Mouse (Mus musculus) CH12.LX (cell line): ENCODE data around the gene Elovl7. TPM values are rescaled to one million over a fixed set of nuclear protein-coding genes. Genes with fewer than 3 reads are reported as not detected.

Source experiments
- DNase-seq: peaks from one replicate; pipeline ENCODE4 v3.0.0-alpha.2; 2013; ENCODE audit errors: extremely low read depth
- H3K27ac ChIP-seq: 2 replicates; pipeline ENCODE4 v1.5.1; 2012; ENCODE audit warnings: low read depth, mild to moderate bottlenecking, control low read depth, moderate library complexity; ENCODE audit not compliant: insufficient read depth
- H3K27me3 ChIP-seq: replicated peaks from 2 replicates; pipeline ENCODE3; 2012; ENCODE audit warnings: inconsistent platforms
- H3K36me3 ChIP-seq, 2 experiments: replicated peaks in 1 of 2; 2 replicates each; pipeline versions ENCODE3 to v1.6.1; 2012; ENCODE audit warnings: inconsistent platforms in 1 of 2, low read length in 1 of 2, mild to moderate bottlenecking in 1 of 2, mixed read lengths in 1 of 2, moderate library complexity in 1 of 2; ENCODE audit not compliant: control insufficient read depth in 1 of 2, insufficient read depth in 1 of 2
- H3K4me1 ChIP-seq, 2 experiments: 2 replicates each; pipeline ENCODE4 v1.6.1; 2012; ENCODE audit warnings: inconsistent platforms in 1 of 2, moderate library complexity in 1 of 2; ENCODE audit not compliant: insufficient read depth in 2 of 2, control insufficient read depth in 1 of 2
- H3K4me2 ChIP-seq: 2 replicates; pipeline ENCODE4 v1.6.1; 2012; ENCODE audit warnings: low read depth, mild to moderate bottlenecking, control low read depth; ENCODE audit not compliant: poor library complexity, insufficient read depth, severe bottlenecking
- H3K4me3 ChIP-seq, 3 experiments: fragments of 150-350 bp in 1 of 3; sonication (generic) in 1 of 3; replicated peaks in 1 of 3; 2 replicates each; pipeline versions ENCODE3 to v1.5.1; 2011 to 2012; ENCODE audit warnings: low read depth in 2 of 3, low read length in 2 of 3, mild to moderate bottlenecking in 2 of 3, moderate library complexity in 2 of 3, control low read depth in 1 of 3, improper control_type of control experiment in 1 of 3, inconsistent platforms in 1 of 3, mixed read lengths in 1 of 3; ENCODE audit not compliant: poor library complexity in 1 of 3
- H3K79me2 ChIP-seq: replicated peaks from 2 replicates; pipeline ENCODE4 v1.6.1; 2012; ENCODE audit warnings: mild to moderate bottlenecking, moderate library complexity; ENCODE audit not compliant: control insufficient read depth, poor library complexity, insufficient read depth, severe bottlenecking; ENCODE audit errors: extremely low read depth
- H3K9ac ChIP-seq: 2 replicates; pipeline ENCODE4 v1.6.1; 2012; ENCODE audit warnings: low read depth, mild to moderate bottlenecking, control low read depth, moderate library complexity; ENCODE audit not compliant: insufficient read depth
- H3K9me3 ChIP-seq: replicated peaks from 2 replicates; pipeline ENCODE3; 2012; ENCODE audit warnings: low read length, inconsistent platforms, mixed read lengths
- BHLHE40 ChIP-seq: IDR thresholded peaks from 2 replicates; pipeline ENCODE4 v1.6.1; 2011; ENCODE audit warnings: mild to moderate bottlenecking, low read depth, low read length, improper control_type of control experiment
- CHD2 ChIP-seq: IDR thresholded peaks from 2 replicates; pipeline ENCODE4 v1.6.1; 2011; ENCODE audit warnings: low read length, improper control_type of control experiment
- ELF1 ChIP-seq: IDR thresholded peaks from 2 replicates; pipeline ENCODE4 v1.6.1; 2014; ENCODE audit warnings: low read depth, mild to moderate bottlenecking, inconsistent platforms, low read length, improper control_type of control experiment
- EP300 ChIP-seq: IDR thresholded peaks from 2 replicates; pipeline ENCODE4 v1.6.1; 2011; ENCODE audit warnings: low read length, improper control_type of control experiment
- GABPA ChIP-seq: IDR thresholded peaks from 2 replicates; pipeline ENCODE4 v1.6.1; 2012; ENCODE audit warnings: low read depth, low read length, improper control_type of control experiment, inconsistent platforms; ENCODE audit not compliant: insufficient replicate concordance
- HCFC1 ChIP-seq: IDR thresholded peaks from 2 replicates; pipeline ENCODE4 v1.6.1; 2012; ENCODE audit warnings: low read depth, mild to moderate bottlenecking, inconsistent platforms, low read length, improper control_type of control experiment
- IRF4 ChIP-seq: IDR thresholded peaks from 2 replicates; pipeline ENCODE4 v1.6.1; 2014; ENCODE audit warnings: low read depth, mild to moderate bottlenecking, inconsistent platforms, low read length, improper control_type of control experiment
- KAT2A ChIP-seq: IDR thresholded peaks from 2 replicates; pipeline ENCODE4 v1.6.1; 2012; ENCODE audit warnings: low read length, improper control_type of control experiment, inconsistent platforms; ENCODE audit not compliant: insufficient replicate concordance
- MAX ChIP-seq: IDR thresholded peaks from 2 replicates; pipeline ENCODE4 v1.6.1; 2011; ENCODE audit warnings: low read length, improper control_type of control experiment
- MAZ ChIP-seq: IDR thresholded peaks from 2 replicates; pipeline ENCODE4 v1.6.1; 2012; ENCODE audit warnings: low read depth, mild to moderate bottlenecking, inconsistent platforms, low read length, improper control_type of control experiment, moderate library complexity
- MEF2A ChIP-seq: IDR thresholded peaks from 2 replicates; pipeline ENCODE4 v1.6.1; 2014; ENCODE audit warnings: low read depth, mild to moderate bottlenecking, inconsistent platforms, low read length, improper control_type of control experiment, borderline replicate concordance
- MXI1 ChIP-seq: IDR thresholded peaks from 2 replicates; pipeline ENCODE4 v1.6.1; 2011; ENCODE audit warnings: mild to moderate bottlenecking, low read depth, low read length, improper control_type of control experiment
- MYC ChIP-seq: IDR thresholded peaks from 2 replicates; pipeline ENCODE4 v1.6.1; 2011; ENCODE audit warnings: low read depth, mild to moderate bottlenecking, improper control_type of control experiment, low read length
- POLR2A ChIP-seq: IDR thresholded peaks from 2 replicates; pipeline ENCODE4 v1.6.1; 2011; ENCODE audit warnings: low read depth, mild to moderate bottlenecking, improper control_type of control experiment, low read length
- RAD21 ChIP-seq: IDR thresholded peaks from 2 replicates; pipeline ENCODE4 v1.6.1; 2011; ENCODE audit warnings: low read depth, mild to moderate bottlenecking, low read length, improper control_type of control experiment, moderate library complexity
- SIN3A ChIP-seq: IDR thresholded peaks from 2 replicates; pipeline ENCODE4 v1.6.1; 2012; ENCODE audit warnings: low read length, improper control_type of control experiment, inconsistent platforms
- TBP ChIP-seq: conservative IDR thresholded peaks from 2 replicates; pipeline ENCODE4 v1.6.1; 2011; ENCODE audit warnings: low read depth, low read length, improper control_type of control experiment
- TCF12 ChIP-seq: IDR thresholded peaks from 2 replicates; pipeline ENCODE4 v1.6.1; 2014; ENCODE audit warnings: low read depth, mild to moderate bottlenecking, inconsistent platforms, low read length, improper control_type of control experiment
- UBTF ChIP-seq: IDR thresholded peaks from 2 replicates; pipeline ENCODE4 v1.6.1; 2012; ENCODE audit warnings: low read depth, mild to moderate bottlenecking, inconsistent platforms, low read length, improper control_type of control experiment, moderate library complexity
- USF2 ChIP-seq: conservative IDR thresholded peaks from 2 replicates; pipeline ENCODE4 v1.6.1; 2011; ENCODE audit warnings: low read depth, low read length, improper control_type of control experiment
- ZKSCAN1 ChIP-seq: IDR thresholded peaks from 2 replicates; pipeline ENCODE4 v1.6.1; 2012; ENCODE audit warnings: low read depth, inconsistent platforms, low read length, improper control_type of control experiment, borderline replicate concordance
- ZMIZ1 ChIP-seq: IDR thresholded peaks from 2 replicates; pipeline ENCODE4 v1.6.1; 2012; ENCODE audit warnings: low read depth, mild to moderate bottlenecking, inconsistent platforms, low read length, improper control_type of control experiment
- ZNF384 ChIP-seq: IDR thresholded peaks from 2 replicates; pipeline ENCODE4 v1.6.1; 2012; ENCODE audit warnings: low read depth, low read length, improper control_type of control experiment, inconsistent platforms
- dilution Hi-C: fragments of 300-500 bp; cut with MboI; formaldehyde crosslinking; loops from 2 replicates; pipeline ENCODE4 v1.14.3; 2020; ENCODE audit warnings: low sequenced_read_pairs; ENCODE audit not compliant: extremely low pct_unique_long_range_greater_than_20kb, extremely low pct_ligation_motif_present
- in situ Hi-C: fragments of 300-500 bp; cut with MboI; formaldehyde crosslinking; loops from 3 replicates; pipeline ENCODE4 v1.14.3; 2019; ENCODE audit warnings: low sequenced_read_pairs, low pct_ligation_motif_present, low pct_unique_long_range_greater_than_20kb, mixed read lengths
- polyA plus RNA-seq: library from polyadenylated mRNA; unstranded; fragments of >175 nt; gene quantifications from 2 replicates; pipeline ENCODE4 v1.2.1, GENCODE M21; 2012; ENCODE audit warnings: low read depth; ENCODE audit not compliant: insufficient read length
- total RNA-seq, 2 experiments: library from RNA; depleted of rRNA; stranded (reverse); fragments of 300-350 nt in 1 of 2; fragments of >200 nt in 1 of 2; gene quantifications; 2 replicates each; pipeline ENCODE4 v1.2.3; 2012 to 2014

Gene Elovl7
- total and polyA plus RNA-seq, 3 experiments: 5.3 to 11.9 (median 8.3) TPM

- H3K4me1 ChIP-seq: peaks cover 9 to 57% of the 10 kb centered on the region in 2 experiments
- dilution Hi-C loops: no loop called here
- no peaks in the 10 kb centered on the region for H3K79me2 ChIP-seq
- TF ChIP-seq GABPA: no peak
- peak; percentile 92 for TF ChIP-seq ZNF384
- TF ChIP-seq, all 38 proteins: peak for 1
- Histone ChIP-seq H3K4me2 (no peak overlapping the region), H3K27me3 (no peaks in the 10 kb centered on the region), H3K4me3 (no peak overlapping the region), H3K9me3 (no peaks in the 10 kb centered on the region), H3K36me3 (no peaks in the 10 kb centered on the region), H3K27ac (no peak overlapping the region), H3K9ac (0 out of 2 replicates have a peak overlapping the region, but pooled peaks have one; percentile 19)
- in situ Hi-C loops: no loop called here
- no peak for DNase-seq
These were observed 6.1 kb upstream of the Elovl7 start for GRCm38 (mm10) chr13:108208090-108208489.

- Histone ChIP-seq H3K27ac (no peak overlapping the region), H3K4me1 (peaks cover 11 to 50% of the 10 kb centered on the region in 2 experiments), H3K79me2 (peaks cover 5% of the 10 kb centered on the region), H3K4me2 (no peak overlapping the region), H3K4me3 (no peak overlapping the region), H3K27me3 (no peaks in the 10 kb centered on the region), H3K9me3 (no peaks in the 10 kb centered on the region)
- in situ Hi-C loops (loop anchor here (5.0 kb wide), 1 partner anchor 106 kb away; the partner anchor contains the start of gene Depdc1b), dilution Hi-C loops (no loop called here)
- no peak for TF ChIP-seq ZMIZ1
- TF ChIP-seq ELF1: no peak
- TF ChIP-seq UBTF: no peak
- no peak for TF ChIP-seq MAX
- no peak for TF ChIP-seq POLR2A
- no peak for TF ChIP-seq CHD2
- TF ChIP-seq USF2: no peak
- TF ChIP-seq RAD21: no peak
- TF ChIP-seq GABPA: no peak
- no peak for TF ChIP-seq HCFC1
- TF ChIP-seq, all 38 proteins: peak for 0
- no peak overlapping the region for H3K9ac ChIP-seq
- DNase-seq: no peak
- H3K36me3 ChIP-seq: no peaks in the 10 kb centered on the region
These were observed 3.2 kb upstream of the Elovl7 start for GRCm38 (mm10) chr13:108210960-108211359.

- peaks cover 5% of the 10 kb centered on the region for H3K79me2 ChIP-seq
- peak; percentile 80 for DNase-seq
- in situ Hi-C loops (loop anchor here (5.0 kb wide), 1 partner anchor 105 kb away; the partner anchor contains the start of gene Depdc1b), dilution Hi-C loops (no loop called here)
- H3K27ac ChIP-seq: peak overlapping the region; percentile 93
- no peaks in the 10 kb centered on the region for H3K9me3 ChIP-seq
- peaks cover 9 to 43% of the 10 kb centered on the region in 2 experiments for H3K4me1 ChIP-seq
- H3K4me3 ChIP-seq: peak overlapping the region in 1 of 3 experiments; percentile 22
- H3K36me3 ChIP-seq: no peaks in the 10 kb centered on the region
- TF ChIP-seq ELF1 (no peak), POLR2A (0 out of 2 replicates have a peak, but pooled peaks have one; percentile 24), MXI1 (peak; percentile 27; the same call in 1 of the 2 replicates), IRF4 (peak; percentile 53), KAT2A (0 out of 2 replicates have a peak, but pooled peaks have one; percentile 41), GABPA (no peak), TBP (0 out of 2 replicates have a peak, but pooled peaks have one; percentile 27), ZNF384 (peak; percentile 92), SIN3A (peak; percentile 46), MYC (peak; percentile 30; the same call in 1 of the 2 replicates), ZKSCAN1 (no peak), MAX (0 out of 2 replicates have a peak, but pooled peaks have one; percentile 12), EP300 (peak; percentile 33; the same call in 1 of the 2 replicates), MAZ (0 out of 2 replicates have a peak, but pooled peaks have one; percentile 17), TCF12 (peak; percentile 62), CHD2 (peak; percentile 80), MEF2A (0 out of 2 replicates have a peak, but pooled peaks have one; percentile 33), BHLHE40 (peak; percentile 52), HCFC1 (no peak)
- no peaks in the 10 kb centered on the region for H3K27me3 ChIP-seq
- peak overlapping the region; percentile 79 for H3K4me2 ChIP-seq
- peak overlapping the region; percentile 82 for H3K9ac ChIP-seq
These were observed 1.7 kb upstream of the Elovl7 start for GRCm38 (mm10) chr13:108212397-108213018.
